Mouse (Mus musculus) intestine, embryonic 14.5 days (tissue): ENCODE measurements around the gene Tbcd. TPM values are rescaled to one million over a fixed set of nuclear protein-coding genes. Genes with fewer than 3 reads are reported as not detected.

Source experiments
- ATAC-seq: fragments of 200-750 bp; cut with Nextera tagmentation; replicated peaks from 2 replicates; pipeline ENCODE4 v1.8.0; 2017; ENCODE audit warnings: low read depth, moderate number of reproducible peaks, moderate TSS enrichment, moderate library complexity; ENCODE audit not compliant: low FRiP score, low TSS enrichment
- DNase-seq: peaks from one replicate; pipeline ENCODE4 v3.0.0-alpha.2; 2018; ENCODE audit warnings: low spot score
- H3K27ac ChIP-seq: fragments of 300-500 bp; sonication (generic); 2 replicates; pipeline ENCODE4 v1.5.1; 2014; ENCODE audit warnings: low read depth, mild to moderate bottlenecking, control low read depth
- H3K27me3 ChIP-seq: fragments of 300-500 bp; sonication (generic); replicated peaks from 2 replicates; pipeline ENCODE4 v1.6.1; 2014; ENCODE audit warnings: low read length, control low read depth; ENCODE audit not compliant: control insufficient read depth, insufficient read depth
- H3K36me3 ChIP-seq: fragments of 300-500 bp; sonication (generic); 2 replicates; pipeline ENCODE4 v1.6.1; 2014; ENCODE audit warnings: low read length, control low read depth; ENCODE audit not compliant: control insufficient read depth, insufficient read depth
- H3K4me1 ChIP-seq: fragments of 300-500 bp; sonication (generic); replicated peaks from 2 replicates; pipeline ENCODE4 v1.6.1; 2014; ENCODE audit warnings: low read length, control low read depth, mixed read lengths; ENCODE audit not compliant: control insufficient read depth, insufficient read depth
- H3K4me2 ChIP-seq: fragments of 300-500 bp; sonication (generic); 2 replicates; pipeline ENCODE4 v1.6.1; 2014; ENCODE audit warnings: low read length
- H3K4me3 ChIP-seq: fragments of 300-500 bp; sonication (generic); 2 replicates; pipeline ENCODE4 v1.5.1; 2014; ENCODE audit warnings: low read depth, low read length, control low read depth, mixed read lengths
- H3K9ac ChIP-seq: fragments of 300-500 bp; sonication (generic); 2 replicates; pipeline ENCODE4 v1.6.1; 2014; ENCODE audit warnings: mild to moderate bottlenecking, low read length
- H3K9me3 ChIP-seq: fragments of 300-500 bp; sonication (generic); 2 replicates; pipeline ENCODE4 v1.6.1; 2016; ENCODE audit warnings: low read length, control low read depth; ENCODE audit not compliant: control insufficient read depth
- WGBS: fragments of 180-500 bp; shearing (Covaris S2); extraction: QIAGEN DNeasy Blood & Tissue Kit; methylation state at CpG from one replicate; pipeline ENCODE4 v1.1.7; 2014; 5-methylcytosine and 5-hydroxymethylcytosine counted together
- polyA plus RNA-seq: library from polyadenylated mRNA; unstranded; fragments of >200 nt; fragmentation: Nextera tagmentation; extraction: Ambion mirVana; gene quantifications from 2 replicates; pipeline ENCODE4 v1.2.1, GENCODE M21; 2014

The Tbcd gene
- polyA plus RNA-seq, 1 experiment from 2014 or later, result 41.7 TPM

GRCm38 (mm10) chr11:121552167-121552566 is 100.4 kb downstream of the Tbcd start:
- Histone ChIP-seq H3K9me3 (no peaks in the 10 kb centered on the region), H3K9ac (no peak overlapping the region), H3K36me3 (no peaks in the 10 kb centered on the region), H3K27me3 (no peaks in the 10 kb centered on the region), H3K4me3 (no peak overlapping the region), H3K4me1 (peaks cover 22% of the 10 kb centered on the region), H3K4me2 (no peak overlapping the region), H3K27ac (no peak overlapping the region)
- DNase-seq (no peak), ATAC-seq (no peak)
- WGBS, result 77% methylated on average over 4 of the region's 4 CpGs

- Histone ChIP-seq H3K27me3 (no peaks in the 10 kb centered on the region), H3K4me1 (peaks cover 22% of the 10 kb centered on the region), H3K9me3 (no peaks in the 10 kb centered on the region), H3K4me3 (no peak overlapping the region), H3K36me3 (no peaks in the 10 kb centered on the region), H3K9ac (no peak overlapping the region), H3K27ac (no peak overlapping the region), H3K4me2 (no peak overlapping the region)
- WGBS, result 84% methylated on average over 7 of the region's 7 CpGs
- no peak for DNase-seq
- no peak for ATAC-seq
These were observed 101.2 kb downstream of the Tbcd start for GRCm38 (mm10) chr11:121552846-121553457.

DNA sequence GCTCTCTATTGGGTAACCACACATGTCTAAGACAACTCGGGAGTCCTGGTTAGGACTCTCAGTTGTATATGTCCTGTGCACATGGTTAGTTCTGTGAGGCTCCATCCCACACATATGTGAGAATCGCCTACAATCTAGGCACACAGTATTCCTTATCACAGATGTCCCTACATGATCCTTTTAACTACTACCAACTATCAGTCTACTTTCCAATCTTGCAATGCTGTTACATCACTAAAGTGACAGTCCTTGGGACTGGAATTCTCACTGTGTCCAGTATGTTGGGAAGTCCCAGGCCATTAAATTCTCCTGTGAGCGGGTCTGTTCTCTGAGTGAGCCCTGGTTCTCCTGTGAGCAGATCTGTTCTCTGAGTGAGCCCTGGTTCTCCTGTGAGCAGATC is 101.7 kb downstream of the Tbcd start:
- 94% methylated on average over 3 of the region's 3 CpGs for WGBS
- H3K27me3 ChIP-seq, result no peaks in the 10 kb centered on the region

DNA sequence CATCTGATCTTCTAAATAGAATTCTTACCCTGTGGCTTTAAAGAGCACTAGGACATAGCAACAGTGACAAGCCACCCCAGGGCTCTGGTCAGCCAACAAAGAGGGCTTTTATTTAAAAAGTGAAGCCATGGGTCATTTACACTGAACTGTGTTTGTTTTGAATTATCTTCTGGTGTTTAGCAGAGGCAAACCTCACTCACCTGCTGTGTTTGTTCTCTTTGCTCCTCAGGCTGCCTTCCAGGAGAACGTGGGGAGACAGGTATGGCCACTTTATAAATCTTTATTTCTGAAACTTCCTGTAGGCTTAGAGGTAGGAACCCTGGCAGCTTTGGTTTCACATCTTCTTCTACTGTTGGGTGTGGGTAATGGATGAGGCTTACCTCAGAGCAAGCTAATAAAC is 105.0 kb downstream of the Tbcd start:
- Histone ChIP-seq H3K36me3 (no peaks in the 10 kb centered on the region), H3K4me2 (no peak overlapping the region), H3K4me1 (no peaks in the 10 kb centered on the region; the same call in 1 of the 2 replicates), H3K9ac (no peak overlapping the region), H3K27ac (no peak overlapping the region), H3K27me3 (no peaks in the 10 kb centered on the region), H3K9me3 (no peaks in the 10 kb centered on the region), H3K4me3 (no peak overlapping the region)
- 59% methylated on average over 1 of the region's 1 CpGs for WGBS
- no peak for DNase-seq
- no peak for ATAC-seq

More for the DNA sequence above, 101.7 kb downstream of the Tbcd start:
- no peak for DNase-seq
- Histone ChIP-seq H3K4me1 (peaks cover 22% of the 10 kb centered on the region), H3K36me3 (no peaks in the 10 kb centered on the region), H3K27ac (no peak overlapping the region), H3K4me3 (no peak overlapping the region), H3K4me2 (no peak overlapping the region), H3K9me3 (no peaks in the 10 kb centered on the region), H3K9ac (no peak overlapping the region)
- no peak for ATAC-seq

- Histone ChIP-seq H3K4me2 (no peak overlapping the region), H3K4me3 (no peak overlapping the region), H3K27ac (no peak overlapping the region), H3K9ac (no peak overlapping the region), H3K36me3 (no peaks in the 10 kb centered on the region), H3K27me3 (no peaks in the 10 kb centered on the region), H3K4me1 (no peaks in the 10 kb centered on the region), H3K9me3 (no peaks in the 10 kb centered on the region)
- no peak for DNase-seq
- ATAC-seq, result no peak
- WGBS, result 94% methylated on average over 1 of the region's 1 CpGs
These were observed 106.2 kb downstream of the Tbcd start for GRCm38 (mm10) chr11:121557946-121558345.

DNA sequence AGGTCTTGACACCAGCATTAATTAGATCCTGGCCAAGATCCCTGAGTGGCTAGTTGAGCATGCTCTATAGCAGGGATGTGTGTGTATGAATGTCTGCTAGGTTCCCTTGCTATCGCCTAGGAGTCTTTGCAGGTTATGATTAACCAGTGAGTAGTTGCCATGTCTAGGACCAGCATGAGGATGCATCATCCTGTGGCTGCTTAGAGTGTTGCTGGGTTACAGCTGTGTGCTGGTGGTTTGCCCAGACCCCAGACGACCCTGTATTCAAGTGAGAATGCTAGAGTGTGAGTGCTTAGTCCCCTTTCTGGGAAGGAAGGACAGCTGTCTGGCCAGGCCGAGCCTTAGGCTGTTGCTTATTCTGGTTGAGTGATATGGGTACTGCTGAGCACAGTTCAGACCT is 106.8 kb downstream of the Tbcd start:
- Histone ChIP-seq H3K4me1 (no peaks in the 10 kb centered on the region), H3K9me3 (no peaks in the 10 kb centered on the region), H3K4me3 (no peak overlapping the region), H3K4me2 (no peak overlapping the region), H3K9ac (no peak overlapping the region), H3K27me3 (no peaks in the 10 kb centered on the region), H3K36me3 (no peaks in the 10 kb centered on the region), H3K27ac (no peak overlapping the region)
- ATAC-seq (no peak), DNase-seq (no peak)
- 88% methylated on average over 3 of the region's 3 CpGs for WGBS

- WGBS, result 86% methylated on average over 4 of the region's 4 CpGs
- DNase-seq (no peak), ATAC-seq (no peak)
- no peak overlapping the region for H3K4me2 ChIP-seq
- no peak overlapping the region for H3K27ac ChIP-seq
- H3K27me3 ChIP-seq, result no peaks in the 10 kb centered on the region
- H3K9me3 ChIP-seq, result no peaks in the 10 kb centered on the region
- no peak overlapping the region for H3K9ac ChIP-seq
- H3K36me3 ChIP-seq, result 0 out of 2 replicates have a peak, but pooled peaks cover 2% of the 10 kb centered on the region
- H3K4me3 ChIP-seq, result no peak overlapping the region
- no peaks in the 10 kb centered on the region for H3K4me1 ChIP-seq
These were observed 108.0 kb downstream of the Tbcd start for GRCm38 (mm10) chr11:121559527-121560293.

DNA sequence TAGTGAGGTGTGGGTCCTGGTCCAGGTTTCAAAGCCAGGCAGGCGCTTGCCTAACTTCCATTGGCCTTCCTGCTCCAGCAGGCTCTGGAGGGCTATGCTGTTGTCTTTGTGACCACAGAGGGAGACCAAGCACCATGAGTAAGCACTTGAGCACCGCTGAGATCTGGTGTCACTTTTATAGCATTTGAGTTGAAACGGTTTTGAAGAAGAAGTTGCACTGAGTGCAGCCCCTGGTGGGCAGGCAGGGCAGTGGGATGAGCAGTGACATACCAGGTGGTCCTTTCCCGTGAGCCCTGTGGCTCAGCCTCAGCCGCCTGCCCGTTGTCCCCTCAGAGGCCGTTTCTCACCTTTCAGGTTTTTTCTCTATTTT is 108.5 kb downstream of the Tbcd start:
- ATAC-seq (no peak), DNase-seq (no peak)
- no peak overlapping the region for H3K9ac ChIP-seq
- H3K9me3 ChIP-seq, result no peaks in the 10 kb centered on the region
- no peak overlapping the region for H3K27ac ChIP-seq
- no peak overlapping the region for H3K4me2 ChIP-seq
- H3K27me3 ChIP-seq, result no peaks in the 10 kb centered on the region
- peaks cover 7% of the 10 kb centered on the region; the same call in 1 of the 2 replicates for H3K36me3 ChIP-seq
- no peak overlapping the region for H3K4me3 ChIP-seq
- WGBS, result 72% methylated on average over 7 of the region's 7 CpGs
- H3K4me1 ChIP-seq, result no peaks in the 10 kb centered on the region

DNA sequence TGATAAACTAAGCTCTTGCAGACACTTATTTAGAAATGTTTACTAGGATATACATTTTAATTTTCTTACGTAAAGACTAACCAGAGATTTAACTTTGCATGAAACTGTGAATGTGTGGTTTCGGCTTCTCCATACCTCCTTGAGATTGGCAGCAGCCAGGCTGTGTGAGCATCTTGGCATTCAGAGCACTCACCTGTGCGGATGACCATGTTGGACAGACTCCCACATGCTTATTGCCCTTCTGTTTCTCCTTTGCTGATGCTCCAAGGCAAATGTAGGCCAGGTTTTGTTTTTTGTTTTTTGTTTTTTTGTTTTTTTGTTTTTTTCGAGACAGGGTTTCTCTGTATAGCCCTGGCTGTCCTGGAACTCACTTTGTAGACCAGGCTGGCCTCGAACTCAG is 111.6 kb downstream of the Tbcd start:
- H3K36me3 ChIP-seq, result peaks cover 7% of the 10 kb centered on the region; the same call in 1 of the 2 replicates
- no peak for ATAC-seq

More for the DNA sequence above, 111.6 kb downstream of the Tbcd start:
- 95% methylated on average over 5 of the region's 5 CpGs for WGBS
- no peak for DNase-seq
- Histone ChIP-seq H3K27me3 (no peaks in the 10 kb centered on the region), H3K4me3 (no peak overlapping the region), H3K4me2 (no peak overlapping the region), H3K4me1 (no peaks in the 10 kb centered on the region), H3K27ac (no peak overlapping the region), H3K9ac (no peak overlapping the region), H3K9me3 (no peaks in the 10 kb centered on the region)
